Mouse (Mus musculus): ENCODE measurements around the gene Ptprt.

Ptprt gene

GRCm38 (mm10) chr2:162581651-162582050, 79.3 kb downstream of the Ptprt start:
- no peak for DNase-seq

GRCm38 (mm10) chr2:162577819-162578218, 83.1 kb downstream of the Ptprt start:
- DNase-seq, result no peak

DNA sequence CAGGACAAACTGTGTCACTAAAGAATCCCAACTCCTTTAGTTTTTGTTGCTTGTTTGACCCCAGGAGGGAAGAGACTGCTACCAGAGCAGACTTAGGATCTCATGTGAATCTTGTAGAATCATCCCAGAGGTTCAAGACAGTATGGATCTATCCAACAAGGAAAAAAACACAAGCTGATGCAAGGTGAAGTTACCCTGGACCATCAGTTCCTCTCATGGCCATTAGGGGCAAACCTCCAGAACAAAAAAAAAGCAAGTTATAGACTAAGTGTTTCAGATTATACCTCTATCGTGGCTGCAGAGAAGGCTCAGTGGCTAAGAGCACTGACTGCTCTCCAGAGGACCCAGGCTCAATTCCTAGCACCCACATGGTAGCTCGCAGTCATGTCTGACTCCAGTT, 88.1 kb downstream of the Ptprt start:
- no peak for DNase-seq

DNA sequence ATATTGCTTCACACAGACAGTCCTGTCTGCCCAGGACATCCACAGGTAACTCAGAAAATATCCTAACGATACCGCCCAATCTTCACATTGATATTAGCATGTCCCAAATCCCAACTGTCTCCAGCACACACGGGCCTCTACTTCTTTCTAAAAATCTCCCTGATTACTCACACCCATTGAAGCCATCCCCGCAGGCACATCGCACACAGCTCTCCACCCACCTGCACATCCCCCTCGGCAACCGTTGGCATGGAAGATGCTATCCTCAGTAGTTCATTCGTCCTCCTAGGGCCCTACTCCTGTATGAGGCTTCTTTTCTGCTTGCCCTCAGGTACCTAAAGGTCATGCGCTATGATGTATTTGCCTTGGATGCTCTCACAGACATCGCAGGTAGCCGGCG, 89.9 kb downstream of the Ptprt start:
- no peak for DNase-seq

DNA sequence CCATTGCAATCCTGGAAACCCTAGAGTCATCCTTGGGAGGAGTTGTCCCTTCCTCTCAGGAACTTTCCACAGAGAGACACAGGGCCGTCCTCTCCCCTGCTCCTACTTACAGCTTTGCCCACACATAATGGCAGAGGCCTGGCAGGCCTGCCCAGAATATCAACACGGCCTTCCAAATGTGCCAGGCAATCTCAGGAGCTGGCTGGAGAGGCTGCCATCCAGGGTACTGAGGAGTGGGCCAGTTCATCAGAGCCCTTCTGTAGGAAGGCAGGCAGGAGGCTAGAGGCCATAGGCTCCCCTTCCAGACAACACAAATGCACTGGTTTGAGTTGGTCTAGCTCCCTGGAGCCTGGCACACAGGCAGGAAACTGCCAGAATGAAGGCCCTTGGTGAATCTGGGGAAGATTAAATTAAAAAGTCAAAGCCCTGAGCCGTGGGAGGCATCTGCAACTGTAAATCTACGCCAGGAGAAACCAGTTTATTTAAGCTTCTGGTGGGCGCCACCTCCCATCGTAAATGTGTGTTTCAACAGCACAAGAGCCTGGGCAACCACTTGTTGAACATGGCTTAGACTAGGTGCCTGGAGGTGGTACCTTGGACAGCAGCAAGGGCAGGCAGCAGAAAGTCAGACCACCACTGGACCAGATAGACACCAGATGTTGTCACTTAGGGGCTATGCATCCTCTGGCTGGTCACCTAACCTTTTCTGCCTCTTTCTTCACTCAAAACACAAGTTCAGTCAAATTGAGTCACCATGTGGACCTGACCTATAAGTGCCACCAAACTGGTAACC, 92.4 kb downstream of the Ptprt start:
- peak in 1 of 2 experiments; percentile 12 for DNase-seq

DNA sequence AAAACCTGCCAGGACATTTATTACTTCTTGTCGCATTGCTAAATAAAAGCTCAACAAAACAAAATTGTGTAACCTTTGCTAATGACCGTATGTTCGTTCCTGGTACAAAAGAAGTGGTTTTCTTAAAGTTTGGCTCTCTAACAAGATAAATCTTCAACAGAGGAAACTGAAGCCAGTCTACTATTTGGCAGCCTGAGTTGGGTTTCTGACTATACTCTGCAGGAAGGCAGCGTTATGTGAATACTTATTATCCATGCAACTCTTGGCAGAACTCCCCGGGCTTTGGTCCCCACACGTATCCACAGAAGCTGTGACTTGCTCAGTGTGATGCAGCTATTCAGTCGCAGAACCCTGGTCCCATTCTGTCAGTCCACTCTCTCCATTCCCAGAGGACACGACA, 112.6 kb downstream of the Ptprt start:
- peak; percentile 12 to 24 for DNase-seq

DNA sequence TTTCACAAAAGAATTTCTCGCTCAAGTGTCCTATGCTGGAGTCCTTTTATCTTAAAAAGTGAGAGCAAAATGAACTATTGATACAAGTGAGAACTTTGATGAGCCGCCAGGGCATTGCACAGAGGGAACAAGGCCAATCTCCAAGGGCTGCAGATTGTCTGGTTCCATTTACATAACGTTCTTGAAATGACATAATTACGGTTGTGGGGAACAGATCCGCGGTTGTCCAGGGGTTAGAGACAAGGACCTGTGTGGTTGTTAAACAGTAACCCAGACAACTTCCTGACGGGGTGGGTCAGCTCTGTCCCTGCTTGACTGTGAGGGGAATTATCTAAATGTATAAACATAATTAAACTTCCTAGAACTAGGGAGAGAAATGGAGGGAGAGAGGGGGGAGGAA, 129.3 kb downstream of the Ptprt start:
- no peak for DNase-seq

DNA sequence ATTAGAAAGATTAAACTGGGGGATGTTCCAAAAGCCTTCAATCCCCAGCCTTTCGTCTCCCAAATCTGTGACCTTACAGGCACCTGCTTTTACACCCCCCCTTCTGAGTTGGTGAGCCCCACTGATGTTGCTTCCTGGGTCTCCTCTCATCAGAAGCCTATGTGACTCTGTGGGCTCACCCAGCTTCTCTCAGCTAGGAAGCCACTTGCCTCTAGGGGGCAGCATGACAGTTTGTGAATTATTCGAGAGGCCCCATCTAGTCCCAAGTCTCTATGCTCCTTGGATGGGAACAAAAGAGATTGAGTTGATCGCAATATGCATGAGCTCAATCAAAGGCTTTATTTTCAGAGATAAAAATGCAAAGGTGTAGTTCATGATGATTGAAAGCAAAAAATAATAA, 132.0 kb downstream of the Ptprt start:
- DNase-seq, result peak; percentile 31 to 33

DNA sequence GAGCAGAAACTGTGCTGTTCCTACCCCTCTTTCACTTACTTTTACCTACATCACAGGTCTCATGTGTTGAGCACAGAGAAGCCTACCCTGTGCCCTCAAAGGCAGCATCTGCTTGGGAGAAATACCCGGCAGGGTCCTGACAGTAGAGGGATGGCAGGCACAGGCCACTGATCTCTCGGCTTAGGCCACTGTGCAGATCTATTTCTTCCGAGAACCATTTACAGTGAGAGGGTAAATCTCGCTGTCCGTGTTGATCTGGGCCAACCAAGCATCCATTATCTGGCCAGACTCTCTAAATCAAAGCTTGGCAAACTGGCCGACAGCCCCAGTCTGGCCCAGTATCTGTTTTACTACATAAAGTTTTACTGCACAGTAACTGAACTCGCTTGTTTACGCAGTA, 145.0 kb downstream of the Ptprt start:
- no peak for DNase-seq

DNA sequence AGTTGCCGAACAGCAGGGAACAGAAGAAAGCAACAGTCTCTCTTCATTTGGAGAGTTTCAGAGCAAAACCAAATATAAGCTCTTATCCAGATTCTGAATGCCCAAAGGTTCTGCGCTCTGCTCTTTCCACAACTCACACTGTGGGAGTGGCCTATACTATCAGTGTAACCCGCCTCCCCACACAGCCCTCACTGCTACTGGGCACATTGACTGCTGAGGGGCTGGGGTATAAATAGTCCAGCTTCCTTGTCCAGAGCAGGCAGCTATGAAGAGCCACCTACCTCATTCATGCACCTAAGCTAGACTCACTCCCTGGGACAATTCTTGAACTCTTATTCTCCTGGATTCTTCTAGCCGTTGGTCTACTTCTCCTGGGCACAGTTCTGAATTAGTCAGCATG, 147.9 kb downstream of the Ptprt start:
- no peak for DNase-seq

GRCm38 (mm10) chr2:162512094-162512493, 148.9 kb downstream of the Ptprt start:
- DNase-seq, result no peak

DNA sequence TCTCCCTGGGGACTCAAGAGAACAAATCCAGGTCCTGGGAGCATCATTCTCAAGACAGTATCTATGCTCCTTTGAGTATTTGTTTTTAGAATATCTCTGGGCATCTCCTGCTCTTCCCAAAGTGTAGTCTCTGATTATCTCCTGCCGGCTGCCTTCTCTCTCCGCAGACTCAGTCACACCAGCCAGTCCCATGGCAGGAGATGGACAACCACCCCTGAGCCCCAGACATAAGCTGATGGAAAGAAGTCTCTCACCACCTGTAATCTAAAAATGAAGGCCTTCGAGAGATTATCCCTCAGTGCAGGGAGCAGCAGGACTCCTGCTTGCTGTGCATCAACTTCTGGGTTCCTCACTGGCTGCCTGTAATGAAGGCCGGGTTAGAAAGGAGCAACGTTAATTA, 151.9 kb downstream of the Ptprt start:
- no peak for DNase-seq

DNA sequence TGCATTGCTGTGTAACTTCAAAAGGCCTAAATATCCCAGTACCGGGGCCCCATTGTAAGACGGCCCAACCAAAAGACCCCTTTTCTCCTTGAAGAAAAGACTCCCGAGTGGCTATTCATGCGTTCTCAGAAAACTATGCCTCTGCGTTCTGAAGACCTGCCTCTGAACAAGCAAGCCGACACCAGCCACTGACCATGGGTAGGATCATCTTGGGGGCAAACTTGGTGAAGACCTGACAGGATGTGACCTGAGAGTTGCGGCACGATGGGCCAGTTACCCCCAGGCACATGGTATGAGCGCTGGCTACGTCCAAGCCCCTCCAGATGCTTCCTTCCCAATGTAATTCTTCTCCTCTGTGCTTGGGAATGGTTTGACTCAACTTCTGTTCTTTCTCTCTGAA, 153.3 kb downstream of the Ptprt start:
- no peak for DNase-seq

GRCm38 (mm10) chr2:162504850-162505249, 156.1 kb downstream of the Ptprt start:
- no peak for DNase-seq

DNA sequence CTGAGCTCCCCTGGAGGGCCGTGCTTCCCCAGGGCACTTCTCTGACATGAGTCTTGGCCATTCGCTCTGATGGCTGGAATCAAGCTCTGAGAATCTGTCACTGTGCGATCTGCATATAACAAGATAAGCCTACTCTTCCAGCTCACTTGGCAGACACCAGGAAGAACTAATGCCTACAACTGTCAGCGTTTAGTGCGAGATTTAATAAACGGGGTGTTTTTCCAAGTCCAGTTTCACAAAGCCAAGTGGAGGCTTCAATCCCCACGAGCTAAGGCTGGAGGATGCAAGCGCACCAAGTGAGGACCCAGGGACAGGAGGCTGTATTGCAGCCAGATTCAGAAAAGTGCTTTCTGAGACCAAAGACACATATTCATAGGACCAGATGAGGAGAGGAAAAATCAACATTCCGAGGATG, 161.4 kb downstream of the Ptprt start:
- peak; percentile 19 to 56 for DNase-seq

GRCm38 (mm10) chr2:162498191-162498590, 162.8 kb downstream of the Ptprt start:
- no peak for DNase-seq

DNA sequence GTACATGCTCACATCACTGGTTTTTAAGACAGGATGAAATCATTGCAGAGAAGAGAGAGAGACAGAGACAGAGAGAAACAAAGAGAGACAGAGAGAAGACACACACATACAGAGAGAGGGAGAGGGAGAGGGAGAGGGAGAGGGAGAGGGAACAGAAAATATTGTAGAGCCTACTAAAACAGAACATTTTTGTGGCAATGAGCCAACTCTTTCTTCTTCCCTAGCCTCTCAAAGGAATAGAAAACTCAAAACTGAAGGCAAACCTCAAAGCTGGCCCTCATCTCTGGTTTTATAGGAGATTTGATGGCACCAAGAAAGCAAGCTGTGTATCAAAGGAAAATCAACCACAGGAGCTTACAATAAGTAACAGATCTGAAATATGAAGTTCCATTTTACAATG, 176.9 kb downstream of the Ptprt start:
- no peak for DNase-seq

DNA sequence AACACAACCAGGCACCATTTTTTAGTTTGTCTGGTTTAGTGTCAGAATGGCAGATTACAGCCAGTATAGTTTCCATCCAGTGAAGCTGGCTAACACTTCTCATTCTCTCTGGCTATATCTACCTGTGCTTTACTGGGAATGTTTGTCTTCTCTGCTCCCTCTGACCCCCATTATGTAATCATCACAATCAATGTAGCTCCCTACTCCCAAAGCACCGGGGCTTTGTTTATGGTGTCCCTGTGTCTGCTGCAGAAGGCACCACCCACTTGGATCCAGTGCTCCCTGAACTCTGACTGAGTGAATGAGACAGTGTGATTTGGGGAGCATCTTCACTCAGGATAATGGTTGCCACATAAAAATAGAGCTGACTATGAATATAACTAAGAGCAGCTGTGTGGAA, 217.8 kb downstream of the Ptprt start:
- no peak for DNase-seq

DNA sequence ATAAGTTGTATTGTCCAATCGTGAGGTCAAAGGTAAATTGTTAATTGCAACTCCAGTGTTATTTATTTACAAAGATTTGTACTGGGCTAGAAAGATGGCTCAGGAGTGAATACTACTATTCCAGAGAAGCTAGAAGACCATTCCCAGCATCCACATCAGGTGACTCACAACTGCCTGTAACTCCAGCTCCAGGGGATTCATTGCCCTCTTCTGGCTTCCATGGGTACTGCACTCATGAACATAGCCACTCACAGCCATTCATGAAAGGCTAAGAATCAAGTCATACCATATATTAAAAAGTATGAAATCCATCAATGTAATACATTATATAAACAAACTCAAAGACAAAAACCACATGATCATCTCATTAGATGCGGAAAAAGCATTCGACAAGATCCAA, 224.3 kb downstream of the Ptprt start:
- peak; percentile 8 to 12 for DNase-seq

GRCm38 (mm10) chr2:162430171-162430570, 230.8 kb downstream of the Ptprt start:
- no peak for DNase-seq

DNA sequence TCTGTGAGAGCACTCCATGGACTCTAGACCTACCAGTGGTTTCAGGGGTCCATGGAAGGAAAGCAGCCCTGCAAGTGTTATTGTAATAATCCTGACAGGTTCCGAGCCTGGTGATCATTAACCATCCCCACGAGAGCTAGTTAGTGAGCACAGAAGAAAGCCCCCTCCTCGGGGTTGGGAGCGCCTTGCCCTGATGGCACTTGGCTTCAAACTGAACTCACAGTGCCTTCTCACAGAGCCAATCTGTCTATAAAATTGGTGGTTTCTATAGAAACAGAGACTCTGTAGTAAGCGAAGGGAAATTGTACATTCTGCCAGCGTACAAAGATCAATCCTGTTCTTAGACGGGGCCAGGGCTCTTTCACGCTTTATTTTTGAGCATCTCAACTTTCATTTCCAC, 234.8 kb downstream of the Ptprt start:
- DNase-seq, result no peak

- no peak for DNase-seq
These were observed 242.8 kb downstream of the Ptprt start for GRCm38 (mm10) chr2:162418181-162418580.

- DNase-seq, result no peak
These were observed 247.7 kb downstream of the Ptprt start for GRCm38 (mm10) chr2:162413073-162413812.

GRCm38 (mm10) chr2:162411014-162411413, 249.9 kb downstream of the Ptprt start:
- DNase-seq, result peak; percentile 65 to 74
